Mouse (Mus musculus) myocyte (in vitro differentiated cells): ENCODE measurements around the gene Kcnn3. TPM values are rescaled to one million over a fixed set of nuclear protein-coding genes. Genes with fewer than 3 reads are reported as not detected.

Experiments used
- H3K27me3 ChIP-seq: one replicate; pipeline ENCODE4 v1.6.1; 2011; ENCODE audit not compliant: control insufficient read depth, insufficient read depth, insufficient read length
- H3K36me3 ChIP-seq: one replicate; pipeline ENCODE4 v1.6.1; 2011; ENCODE audit not compliant: control insufficient read depth, insufficient read depth
- H3K4me2 ChIP-seq: one replicate; pipeline ENCODE4 v1.6.1; 2011; ENCODE audit warnings: low read depth, control low read depth
- H3K4me3 ChIP-seq: one replicate; pipeline ENCODE4 v1.5.1; 2011; ENCODE audit warnings: mild to moderate bottlenecking, control low read depth, moderate library complexity
- H3K79me2 ChIP-seq: one replicate; pipeline ENCODE4 v1.6.1; 2011; ENCODE audit not compliant: control insufficient read depth, insufficient read depth
- H3ac ChIP-seq: one replicate; pipeline ENCODE4 v1.6.1; 2011; ENCODE audit not compliant: control insufficient read depth, insufficient read length
- CEBPB ChIP-seq: IDR thresholded peaks from 2 replicates; pipeline ENCODE4 v1.6.1; 2011; ENCODE audit warnings: mild to moderate bottlenecking, moderate library complexity; ENCODE audit not compliant: poor library complexity, insufficient read depth, severe bottlenecking
- E2F4 ChIP-seq: IDR thresholded peaks from one replicate; pipeline ENCODE4 v1.6.1; 2011; ENCODE audit warnings: mild to moderate bottlenecking, control low read depth, moderate library complexity; ENCODE audit not compliant: insufficient read depth
- MAX ChIP-seq: IDR thresholded peaks from one replicate; pipeline ENCODE4 v1.6.1; 2011; ENCODE audit warnings: low read depth, mild to moderate bottlenecking, control low read depth
- MYOD1 ChIP-seq, 3 experiments: IDR thresholded peaks; one replicate each; pipeline ENCODE4 v1.6.1; 2011; ENCODE audit warnings: control low read depth in 2 of 3, low read depth in 2 of 3, mild to moderate bottlenecking in 2 of 3, moderate library complexity in 1 of 3; ENCODE audit not compliant: insufficient read length in 2 of 3, control insufficient read depth in 1 of 3
- MYOG ChIP-seq, 3 experiments: IDR thresholded peaks; one replicate each; pipeline ENCODE4 v1.6.1; 2011; ENCODE audit warnings: control low read depth in 2 of 3, low read depth in 2 of 3, mild to moderate bottlenecking in 2 of 3; ENCODE audit not compliant: insufficient read length in 2 of 3, control insufficient read depth in 1 of 3, insufficient read depth in 1 of 3
- POLR2A ChIP-seq: IDR thresholded peaks from one replicate; pipeline ENCODE4 v1.6.1; 2011; ENCODE audit warnings: low read depth, mild to moderate bottlenecking, control low read depth, moderate library complexity; ENCODE audit not compliant: insufficient read length
- POLR2AphosphoS2 ChIP-seq: IDR thresholded peaks from one replicate; pipeline ENCODE4 v1.6.1; 2011; ENCODE audit warnings: low read depth, control low read depth; ENCODE audit not compliant: insufficient read length
- REST ChIP-seq: IDR thresholded peaks from one replicate; pipeline ENCODE4 v1.6.1; 2011; ENCODE audit warnings: mild to moderate bottlenecking, control low read depth, moderate library complexity; ENCODE audit not compliant: insufficient read depth, insufficient read length
- SRF ChIP-seq: IDR thresholded peaks from one replicate; pipeline ENCODE4 v1.6.1; 2011; ENCODE audit warnings: low read depth; ENCODE audit not compliant: control insufficient read depth, insufficient read length
- TCF12 ChIP-seq: IDR thresholded peaks from one replicate; pipeline ENCODE4 v1.6.1; 2011; ENCODE audit warnings: mild to moderate bottlenecking, control low read depth; ENCODE audit not compliant: poor library complexity, insufficient read depth, severe bottlenecking
- TCF3 ChIP-seq: IDR thresholded peaks from one replicate; pipeline ENCODE4 v1.6.1; 2011; ENCODE audit warnings: low read depth, control low read depth; ENCODE audit not compliant: insufficient read length
- USF1 ChIP-seq: IDR thresholded peaks from one replicate; pipeline ENCODE4 v1.6.1; 2011; ENCODE audit warnings: low read depth, mild to moderate bottlenecking, control low read depth, moderate library complexity
- polyA plus RNA-seq: library from polyadenylated mRNA; unstranded; fragments of >200 nt; fragmentation: generic; extraction: Trizol; gene quantifications from one replicate; pipeline ENCODE4 v1.2.1, GENCODE M21; 2012; ENCODE audit warnings: missing spikeins

Gene Kcnn3
- polyA plus RNA-seq, 1 experiment: 0.68 TPM

DNA sequence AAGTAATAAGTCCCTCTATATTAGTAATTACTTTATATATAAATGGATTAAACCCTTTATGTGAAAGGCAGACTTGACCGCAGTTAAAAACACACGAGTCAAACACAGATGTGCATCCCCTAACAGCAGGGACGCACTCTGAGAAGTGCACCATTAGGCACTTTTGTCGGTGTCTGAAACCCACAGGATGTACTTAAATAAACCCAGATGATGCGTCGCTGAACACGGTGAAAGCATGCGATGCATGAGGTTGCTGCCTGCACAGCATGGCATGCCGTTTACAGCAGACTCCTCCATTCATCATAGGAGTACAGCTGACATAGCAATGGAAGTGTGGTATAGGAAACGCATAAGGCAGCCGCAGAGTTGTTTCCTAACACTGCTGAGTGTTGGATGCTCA, 180.5 kb downstream of the Kcnn3 start:
- Histone ChIP-seq H3K4me3 (no peak overlapping the region), H3K27me3 (peaks cover 44% of the 10 kb centered on the region), H3K4me2 (no peak overlapping the region), H3ac (no peak overlapping the region), H3K36me3 (no peaks in the 10 kb centered on the region), H3K79me2 (no peaks in the 10 kb centered on the region)
- TF ChIP-seq POLR2AphosphoS2: no peak
- TF ChIP-seq MAX: no peak

DNA sequence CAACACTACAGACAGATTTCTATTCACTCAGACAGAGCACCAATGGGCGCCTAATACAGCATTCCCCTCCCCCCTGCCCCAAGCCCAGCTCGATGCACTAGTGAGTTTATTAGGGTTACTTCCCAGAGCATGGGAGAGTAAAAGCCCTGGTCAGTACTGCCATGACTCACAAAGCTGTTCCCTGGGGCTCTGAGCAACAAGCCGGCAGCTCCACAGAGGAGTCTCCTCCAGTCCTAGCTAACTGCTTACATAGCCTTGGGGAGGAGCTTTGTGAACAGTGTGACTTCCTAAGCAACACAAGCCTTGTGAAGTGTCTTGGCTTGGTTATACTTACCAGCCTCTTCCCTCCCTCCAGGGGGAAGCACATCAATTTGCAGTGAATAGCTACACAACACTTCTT, 183.6 kb downstream of the Kcnn3 start:
- Histone ChIP-seq H3K4me2 (peak overlapping the region; percentile 8), H3K36me3 (no peaks in the 10 kb centered on the region), H3K4me3 (no peak overlapping the region), H3K27me3 (peaks cover 46% of the 10 kb centered on the region), H3ac (no peak overlapping the region), H3K79me2 (no peaks in the 10 kb centered on the region)
- TF ChIP-seq USF1 (no peak), MYOG (IDR thresholded peaks at IDR 0.05; ENCODE audit: control insufficient read depth in 1 of 3, insufficient read depth in 1 of 3, insufficient read length in 2 of 3, low read depth in 2 of 3) (no peak), TCF12 (no peak), POLR2AphosphoS2 (no peak), E2F4 (no peak), REST (no peak), CEBPB (no peak), SRF (no peak), MYOD1 (IDR thresholded peaks at IDR 0.05; ENCODE audit: control insufficient read depth in 1 of 3, insufficient read length in 2 of 3, low read depth in 2 of 3) (no peak)

DNA sequence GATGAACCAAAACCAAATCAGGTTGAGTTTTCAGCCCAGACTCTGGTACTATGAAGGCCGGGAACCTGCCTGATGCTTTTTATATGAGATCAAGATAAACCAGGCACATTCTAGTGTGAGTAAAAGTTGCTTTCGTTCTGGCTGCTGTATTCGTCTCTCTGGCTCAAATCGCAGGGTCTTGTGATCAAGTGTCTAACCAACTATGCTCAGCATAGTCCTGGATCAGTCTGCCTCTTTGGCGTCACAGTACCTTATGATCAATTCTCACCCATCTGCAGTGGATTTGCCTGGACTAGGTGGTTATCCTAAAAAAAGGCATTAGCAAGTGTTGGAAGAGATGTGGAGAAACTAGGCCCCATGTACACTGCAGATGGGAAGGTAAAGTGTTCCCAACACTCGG, 184.1 kb downstream of the Kcnn3 start:
- no peak overlapping the region for H3K4me3 ChIP-seq

DNA sequence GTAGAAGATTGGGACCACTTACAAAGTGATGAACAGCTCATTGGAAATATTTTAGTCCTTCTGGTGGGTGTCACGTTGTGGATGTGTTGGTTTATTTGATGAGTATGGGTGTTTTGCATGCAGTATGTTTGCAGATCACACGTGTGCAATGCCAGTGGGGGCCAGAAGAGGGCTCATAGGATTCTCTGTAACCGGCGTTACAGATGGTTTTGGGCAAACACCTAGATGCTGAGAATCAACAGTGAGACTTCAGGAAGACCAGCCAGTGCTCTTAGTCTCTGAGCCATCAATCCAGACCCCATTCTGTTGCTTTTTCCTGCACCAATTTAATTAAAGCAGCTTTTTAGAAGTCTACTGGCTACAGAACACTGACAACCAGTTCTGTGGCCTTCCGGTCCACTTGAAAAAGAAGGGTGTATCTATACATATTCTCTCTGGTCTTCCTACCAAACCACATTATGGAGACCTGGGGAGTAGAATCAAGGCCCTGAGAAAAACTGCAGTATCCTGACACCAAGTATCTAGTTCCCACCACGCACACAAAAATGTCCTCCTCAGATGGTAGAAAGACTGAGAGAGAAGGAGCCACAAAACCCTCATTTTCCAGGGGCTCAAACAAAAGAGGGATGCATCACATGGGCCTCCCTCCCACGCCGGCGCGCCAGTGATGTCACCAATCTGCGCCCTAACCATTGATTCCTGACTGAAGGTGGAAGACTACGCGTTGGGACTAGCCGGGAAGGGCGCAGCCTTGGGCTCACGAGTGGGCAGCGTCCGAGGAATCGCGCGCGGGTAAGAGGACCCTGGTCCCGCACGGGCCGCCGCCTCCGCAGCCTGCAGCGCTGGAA, 194.6 kb downstream of the Kcnn3 start, which contains the start of gene Adar:
TSS of gene Adar (plus strand) at position 664 of the 848 bp plus-strand sequence.
- Histone ChIP-seq H3K4me2 (peak within 1 kb of the TSS; percentile 83), H3K27me3 (peaks cover 10% of the 10 kb centered on the region), H3ac (peak within 1 kb of the TSS; percentile 54), H3K36me3 (no peaks in the 10 kb centered on the region), H3K4me3 (peak within 1 kb of the TSS; percentile 56), H3K79me2 (peaks cover 33% of the 10 kb centered on the region)
- TF ChIP-seq SRF (peak; percentile 73), MYOD1 (IDR thresholded peaks at IDR 0.05; ENCODE audit: control insufficient read depth in 1 of 3, insufficient read length in 2 of 3, low read depth in 2 of 3) (no peak), TCF3 (no peak), MYOG (IDR thresholded peaks at IDR 0.05; ENCODE audit: control insufficient read depth in 1 of 3, insufficient read depth in 1 of 3, insufficient read length in 2 of 3, low read depth in 2 of 3) (no peak), REST (no peak), CEBPB (no peak), TCF12 (no peak), USF1 (peak; percentile 91), E2F4 (no peak), POLR2AphosphoS2 (peak; percentile 80), MAX (no peak), POLR2A (peak; percentile 65)

More for the DNA sequence above, 184.1 kb downstream of the Kcnn3 start:
- Histone ChIP-seq H3K27me3 (peaks cover 46% of the 10 kb centered on the region), H3ac (no peak overlapping the region), H3K36me3 (no peaks in the 10 kb centered on the region), H3K79me2 (no peaks in the 10 kb centered on the region), H3K4me2 (peak overlapping the region; percentile 8)
- no peak for TF ChIP-seq CEBPB
- no peak for TF ChIP-seq MAX
- no peak for TF ChIP-seq TCF3
- TF ChIP-seq USF1: no peak
- no peak for TF ChIP-seq REST
- no peak for TF ChIP-seq POLR2AphosphoS2
- TF ChIP-seq SRF: no peak
- no peak for TF ChIP-seq MYOD1 (IDR thresholded peaks at IDR 0.05; ENCODE audit: control insufficient read depth in 1 of 3, insufficient read length in 2 of 3, low read depth in 2 of 3)
- TF ChIP-seq MYOG (IDR thresholded peaks at IDR 0.05; ENCODE audit: control insufficient read depth in 1 of 3, insufficient read depth in 1 of 3, insufficient read length in 2 of 3, low read depth in 2 of 3): no peak
- TF ChIP-seq E2F4: no peak

DNA sequence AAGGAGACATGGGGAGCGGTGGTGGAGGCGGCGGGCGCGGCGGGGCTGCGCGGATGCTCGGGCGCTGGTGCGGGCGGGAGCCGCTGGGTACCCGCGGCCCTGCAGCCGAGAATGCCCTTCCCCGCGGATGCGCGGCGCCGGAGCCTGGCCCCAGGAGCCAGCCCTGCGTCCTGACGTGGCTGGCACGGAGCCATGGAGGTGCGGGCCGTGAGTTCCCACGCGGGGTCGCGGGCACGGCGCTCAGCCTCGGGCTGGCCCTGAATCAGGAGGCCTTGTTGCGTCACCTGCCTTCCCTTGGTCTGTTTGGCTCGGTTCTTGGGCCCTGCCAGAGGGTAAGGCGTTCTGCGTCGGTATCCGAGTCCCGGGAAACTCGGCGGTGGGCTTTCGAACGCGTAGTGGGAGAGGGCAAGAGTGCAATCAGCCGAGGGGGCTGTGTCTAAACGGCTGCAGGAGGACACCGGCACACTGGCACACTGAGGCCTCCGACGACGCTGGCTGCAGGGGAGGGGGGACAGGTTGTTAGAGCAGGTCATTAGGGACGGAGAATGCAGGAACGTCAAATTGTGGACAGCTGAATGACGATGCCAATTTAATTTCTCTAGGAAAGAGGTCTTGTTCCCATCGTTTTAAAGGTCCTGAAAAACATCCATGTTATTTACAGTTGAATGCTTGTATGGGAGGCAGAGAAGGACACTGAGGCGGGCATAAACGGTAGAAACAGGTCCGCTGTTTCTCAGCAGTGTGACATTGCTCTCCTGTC, 195.4 kb downstream of the Kcnn3 start:
- no peak for TF ChIP-seq MAX
- TF ChIP-seq TCF3: no peak
- no peak for TF ChIP-seq POLR2AphosphoS2
- TF ChIP-seq POLR2A: no peak
- TF ChIP-seq TCF12: no peak
- no peak for TF ChIP-seq MYOG (IDR thresholded peaks at IDR 0.05; ENCODE audit: control insufficient read depth in 1 of 3, insufficient read depth in 1 of 3, insufficient read length in 2 of 3, low read depth in 2 of 3)
- TF ChIP-seq E2F4: no peak
- no peak for TF ChIP-seq USF1
- no peak for TF ChIP-seq REST
- TF ChIP-seq SRF: no peak
- TF ChIP-seq MYOD1 (IDR thresholded peaks at IDR 0.05; ENCODE audit: control insufficient read depth in 1 of 3, insufficient read length in 2 of 3, low read depth in 2 of 3): no peak
- no peak for TF ChIP-seq CEBPB
- H3ac ChIP-seq: peak overlapping the region; percentile 54
- peak overlapping the region; percentile 56 for H3K4me3 ChIP-seq
- H3K4me2 ChIP-seq: peak overlapping the region; percentile 83
- peaks cover 5% of the 10 kb centered on the region for H3K27me3 ChIP-seq
- no peaks in the 10 kb centered on the region for H3K36me3 ChIP-seq
- peaks cover 37% of the 10 kb centered on the region for H3K79me2 ChIP-seq
